Mouse (Mus musculus): ENCODE data around the gene Coq9. TPM values are rescaled to one million over a fixed set of nuclear protein-coding genes. Genes with fewer than 3 reads are reported as not detected.

Coq9 gene
- total and polyA plus RNA-seq, 2 experiments from 2014 or later: 52.6 to 87.3 TPM

DNA sequence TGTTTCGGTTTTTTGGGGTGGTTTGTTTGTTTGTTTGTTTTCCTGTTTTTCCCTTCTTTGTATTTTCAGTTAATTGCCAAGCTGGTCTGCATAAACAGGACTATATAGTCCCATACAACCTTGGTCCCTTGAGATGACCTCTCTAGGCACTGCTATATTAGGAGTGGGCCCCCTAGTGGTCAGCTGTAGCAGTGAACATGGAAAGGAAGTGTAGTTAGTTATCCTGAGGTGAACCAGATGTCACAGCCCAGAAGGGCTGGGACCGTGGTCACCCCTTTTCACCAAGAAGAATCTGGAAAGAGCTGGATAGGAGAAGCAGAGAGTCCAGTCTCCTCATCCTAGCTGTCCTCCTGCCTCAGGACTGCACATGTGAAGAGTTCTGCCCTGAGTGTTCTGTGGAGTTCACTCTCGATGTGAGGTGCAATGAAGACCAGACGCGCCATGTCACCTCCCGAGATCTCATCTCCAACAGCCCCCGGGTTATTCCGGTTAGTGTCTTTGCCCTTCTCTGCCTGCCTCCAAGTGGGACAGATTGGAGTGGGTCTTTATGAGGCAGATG, 23.3 kb downstream of the Coq9 start:
- no peak overlapping the region for H3K4me3 ChIP-seq (ENCODE audit: low read depth, low read length)
- H3K27me3 ChIP-seq (ENCODE audit: insufficient read depth, low read length): no peaks in the 10 kb centered on the region
- peaks cover 50% of the 10 kb centered on the region for H3K36me3 ChIP-seq (ENCODE audit: insufficient read depth)
- no peaks in the 10 kb centered on the region for H3K9me3 ChIP-seq (ENCODE audit: low read length)
- DNase-seq: peak; percentile 51
- peaks cover 9% of the 10 kb centered on the region for H3K4me1 ChIP-seq (ENCODE audit: insufficient read depth)
- no peak overlapping the region for H3K9ac ChIP-seq
- no peak for ATAC-seq
- H3K4me2 ChIP-seq (ENCODE audit: low read depth): no peak overlapping the region
- WGBS: 77% methylated on average over 8 of the region's 8 CpGs
- H3K27ac ChIP-seq (ENCODE audit: low read depth, low read length): no peak overlapping the region
- TF ChIP-seq CTCF (IDR thresholded peaks at IDR 0.05; ENCODE audit: low read depth): peak; percentile 85

DNA sequence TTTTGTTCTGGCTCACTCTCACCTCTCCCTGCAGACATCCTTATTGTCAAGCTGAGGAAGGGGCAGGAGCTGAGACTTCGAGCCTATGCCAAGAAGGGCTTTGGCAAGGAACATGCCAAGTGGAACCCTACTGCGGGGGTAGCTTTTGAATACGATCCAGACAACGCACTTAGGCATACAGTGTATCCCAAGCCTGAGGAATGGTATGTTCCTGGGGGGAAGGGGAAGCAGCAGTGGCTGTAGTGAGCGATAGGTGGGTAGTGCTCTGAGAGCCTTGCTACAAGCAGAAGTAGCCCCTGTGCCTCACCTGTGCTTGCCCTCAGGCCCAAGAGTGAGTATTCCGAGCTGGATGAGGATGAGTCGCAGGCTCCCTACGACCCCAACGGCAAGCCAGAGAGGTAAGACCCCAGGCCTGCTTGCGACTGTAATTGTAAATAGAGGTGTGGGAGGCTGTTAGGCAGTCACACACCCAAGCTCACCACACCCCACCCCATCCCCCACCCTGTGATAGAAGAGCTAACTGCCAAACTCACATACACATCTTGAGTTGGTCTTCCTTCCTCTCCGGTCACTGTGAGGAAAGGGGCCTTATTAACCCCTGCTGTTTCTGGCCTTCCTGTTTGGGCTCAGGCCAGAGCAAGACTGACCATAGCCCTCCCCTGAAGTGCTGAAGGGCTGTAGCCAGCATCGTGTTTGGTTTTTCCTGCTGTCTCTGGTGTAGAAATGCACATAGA, 24.5 kb downstream of the Coq9 start:
- H3K4me3 ChIP-seq (ENCODE audit: low read depth, low read length): no peak overlapping the region
- TF ChIP-seq CTCF (IDR thresholded peaks at IDR 0.05; ENCODE audit: low read depth): no peak
- no peak overlapping the region for H3K4me2 ChIP-seq (ENCODE audit: low read depth)
- no peak overlapping the region for H3K27ac ChIP-seq (ENCODE audit: low read depth, low read length)
- H3K4me1 ChIP-seq (ENCODE audit: insufficient read depth): peaks cover 9% of the 10 kb centered on the region
- H3K9ac ChIP-seq: no peak overlapping the region
- H3K36me3 ChIP-seq (ENCODE audit: insufficient read depth): peaks cover 62% of the 10 kb centered on the region
- DNase-seq (no peak), ATAC-seq (no peak)
- H3K27me3 ChIP-seq (ENCODE audit: insufficient read depth, low read length): no peaks in the 10 kb centered on the region
- WGBS: 83% methylated on average over 12 of the region's 12 CpGs
- H3K9me3 ChIP-seq (ENCODE audit: low read length): no peaks in the 10 kb centered on the region

DNA sequence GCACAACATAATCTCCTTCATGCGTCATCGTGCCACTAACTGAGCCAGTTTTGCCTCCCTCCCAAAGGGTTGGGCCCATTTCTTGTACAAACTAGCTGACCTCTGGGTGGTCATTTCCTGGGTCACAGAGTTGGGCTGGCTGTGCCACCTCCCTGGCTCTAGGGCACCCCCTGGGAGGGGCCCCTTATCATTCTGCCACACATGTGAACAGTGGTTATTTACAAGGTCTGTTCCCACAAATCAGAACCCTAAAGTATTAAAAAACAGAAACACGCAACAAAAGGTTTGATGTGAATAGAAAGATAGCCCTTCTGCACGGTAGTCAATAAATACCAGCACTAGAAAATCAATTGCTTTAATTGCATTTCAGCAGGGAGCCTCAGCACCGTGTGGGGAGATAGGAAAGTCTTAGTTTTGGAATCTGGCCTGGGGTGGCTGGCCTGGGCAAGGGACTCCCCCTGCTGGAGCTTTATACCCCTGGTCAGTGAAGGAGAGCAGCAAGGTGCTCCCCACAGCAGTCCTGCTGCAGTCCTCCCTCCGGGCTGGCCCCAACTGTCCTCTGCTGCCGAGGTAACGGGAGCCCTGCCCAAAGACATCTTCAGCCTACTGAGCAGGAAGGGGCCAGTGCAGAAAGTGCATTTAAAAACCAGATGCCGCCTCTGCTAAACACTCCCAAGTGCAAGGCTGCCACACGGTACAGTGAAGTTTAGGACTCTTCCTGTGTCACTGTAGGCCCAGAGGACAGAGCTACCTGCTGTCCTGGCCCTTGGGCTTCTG, 26.0 kb downstream of the Coq9 start:
- Histone ChIP-seq H3K4me3 (ENCODE audit: low read depth, low read length) (no peak overlapping the region), H3K36me3 (ENCODE audit: insufficient read depth) (peaks cover 62% of the 10 kb centered on the region), H3K9ac (no peak overlapping the region), H3K4me2 (ENCODE audit: low read depth) (no peak overlapping the region), H3K9me3 (ENCODE audit: low read length) (no peaks in the 10 kb centered on the region), H3K27me3 (ENCODE audit: insufficient read depth, low read length) (no peaks in the 10 kb centered on the region), H3K27ac (ENCODE audit: low read depth, low read length) (no peak overlapping the region), H3K4me1 (ENCODE audit: insufficient read depth) (peaks cover 8% of the 10 kb centered on the region)
- no peak for DNase-seq
- 78% methylated on average over 10 of the region's 10 CpGs for WGBS
- no peak for TF ChIP-seq CTCF (IDR thresholded peaks at IDR 0.05; ENCODE audit: low read depth)
- no peak for ATAC-seq

DNA sequence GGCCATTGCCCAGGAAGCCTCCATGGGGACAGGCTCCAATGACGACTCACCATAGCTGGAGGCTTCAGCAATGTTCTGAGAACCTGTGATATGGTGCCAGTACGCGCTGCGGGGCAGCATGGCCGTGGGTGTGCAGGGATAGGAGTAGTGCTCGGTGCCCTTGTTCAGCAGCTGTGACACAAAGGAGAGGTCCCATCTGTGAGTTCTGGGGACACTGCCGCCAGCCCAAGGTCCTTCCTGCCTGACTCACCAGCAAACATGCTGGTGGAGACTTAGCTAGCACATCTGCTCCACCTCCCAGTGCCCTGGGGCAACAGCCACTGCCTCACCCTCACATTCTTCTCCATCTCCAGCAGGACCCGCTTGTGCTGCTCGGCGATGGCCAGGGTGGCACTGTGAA, 27.2 kb downstream of the Coq9 start:
- Histone ChIP-seq H3K27ac (ENCODE audit: low read depth, low read length) (no peak overlapping the region), H3K36me3 (ENCODE audit: insufficient read depth) (peaks cover 57% of the 10 kb centered on the region), H3K4me3 (ENCODE audit: low read depth, low read length) (no peak overlapping the region), H3K27me3 (ENCODE audit: insufficient read depth, low read length) (no peaks in the 10 kb centered on the region), H3K4me1 (ENCODE audit: insufficient read depth) (peaks cover 14% of the 10 kb centered on the region), H3K9ac (no peak overlapping the region), H3K4me2 (ENCODE audit: low read depth) (no peak overlapping the region), H3K9me3 (ENCODE audit: low read length) (no peaks in the 10 kb centered on the region)
- TF ChIP-seq CTCF (IDR thresholded peaks at IDR 0.05; ENCODE audit: low read depth): no peak
- no peak for DNase-seq
- 87% methylated on average over 10 of the region's 10 CpGs for WGBS
- no peak for ATAC-seq

DNA sequence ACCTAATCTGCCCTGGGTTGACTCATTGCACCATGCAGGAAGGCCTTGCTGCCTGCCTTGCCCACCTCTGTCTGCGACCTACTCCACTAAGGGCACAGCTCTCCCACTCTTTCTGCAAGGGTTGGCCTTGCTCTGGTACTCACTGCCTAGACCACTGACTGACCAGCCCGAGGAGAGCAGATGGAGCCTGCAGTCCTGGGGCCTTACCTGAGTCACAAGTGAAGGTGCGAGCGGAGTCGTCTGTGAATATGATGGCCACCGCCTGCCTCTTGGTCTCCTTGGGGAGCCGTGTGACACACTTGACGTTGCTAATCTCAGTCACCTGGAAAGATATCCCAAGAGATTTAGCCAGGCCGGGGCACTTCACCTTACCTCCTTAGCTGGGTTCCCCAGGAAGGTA, 28.8 kb downstream of the Coq9 start:
- DNase-seq: no peak
- H3K27ac ChIP-seq (ENCODE audit: low read depth, low read length): no peak overlapping the region
- TF ChIP-seq CTCF (IDR thresholded peaks at IDR 0.05; ENCODE audit: low read depth): no peak
- H3K4me3 ChIP-seq (ENCODE audit: low read depth, low read length): no peak overlapping the region
- H3K4me1 ChIP-seq (ENCODE audit: insufficient read depth): peaks cover 17% of the 10 kb centered on the region
- H3K9ac ChIP-seq: no peak overlapping the region
- H3K27me3 ChIP-seq (ENCODE audit: insufficient read depth, low read length): no peaks in the 10 kb centered on the region
- peaks cover 49% of the 10 kb centered on the region for H3K36me3 ChIP-seq (ENCODE audit: insufficient read depth)
- no peak for ATAC-seq
- no peak overlapping the region for H3K4me2 ChIP-seq (ENCODE audit: low read depth)
- H3K9me3 ChIP-seq (ENCODE audit: low read length): no peaks in the 10 kb centered on the region
- WGBS: 91% methylated on average over 9 of the region's 9 CpGs

DNA sequence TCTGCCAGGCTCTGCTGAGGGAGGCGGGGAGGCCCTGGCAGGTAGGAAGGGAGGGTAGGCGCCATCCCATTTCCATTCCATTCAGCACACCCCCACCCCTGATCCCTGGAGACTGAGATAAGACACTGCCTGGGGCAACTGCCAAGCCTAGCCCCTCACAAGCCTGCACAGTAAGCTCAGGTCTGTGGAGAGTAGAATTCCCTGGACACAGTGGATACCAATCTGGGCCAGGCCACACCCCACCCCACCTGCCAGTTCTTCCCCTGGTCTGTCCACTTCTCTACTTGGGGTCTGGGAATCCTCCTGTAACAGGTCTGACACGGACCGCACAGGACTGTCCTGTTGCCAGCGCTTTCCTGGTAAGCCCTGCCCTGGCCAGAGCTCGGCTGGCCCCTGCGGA, 31.0 kb downstream of the Coq9 start:
- Histone ChIP-seq H3K27ac (ENCODE audit: low read depth, low read length) (no peak overlapping the region), H3K9ac (peak overlapping the region; percentile 63), H3K9me3 (ENCODE audit: low read length) (no peaks in the 10 kb centered on the region), H3K4me3 (ENCODE audit: low read depth, low read length) (peak overlapping the region; percentile 63), H3K4me2 (ENCODE audit: low read depth) (peak overlapping the region; percentile 62), H3K27me3 (ENCODE audit: insufficient read depth, low read length) (no peaks in the 10 kb centered on the region), H3K4me1 (ENCODE audit: insufficient read depth) (peaks cover 17% of the 10 kb centered on the region), H3K36me3 (ENCODE audit: insufficient read depth) (peaks cover 33% of the 10 kb centered on the region)
- no peak for TF ChIP-seq CTCF (IDR thresholded peaks at IDR 0.05; ENCODE audit: low read depth)
- DNase-seq: no peak
- ATAC-seq: no peak
- 53% methylated on average over 7 of the region's 7 CpGs for WGBS

DNA sequence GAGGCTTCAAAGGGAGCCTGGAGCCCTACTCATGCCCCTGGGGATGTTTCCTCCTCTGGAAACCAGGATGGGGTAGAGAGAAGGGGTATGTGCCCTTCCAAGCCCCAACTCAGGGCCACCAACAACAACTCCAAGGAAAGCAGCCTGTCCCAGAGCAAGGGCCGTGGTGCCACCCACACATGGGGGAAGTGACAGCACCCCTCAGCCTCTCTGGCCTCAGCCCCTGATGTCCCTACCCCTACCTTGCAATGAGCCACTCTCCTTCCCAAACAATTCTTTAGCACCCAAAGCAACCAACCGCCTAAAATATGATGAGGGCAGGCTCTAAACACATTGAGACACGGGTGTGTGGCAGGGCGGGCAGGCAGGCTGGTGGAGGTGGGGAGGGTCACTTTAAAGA, 31.9 kb downstream of the Coq9 start:
- H3K9ac ChIP-seq: peak overlapping the region; percentile 63
- H3K27ac ChIP-seq (ENCODE audit: low read depth, low read length): peak overlapping the region; percentile 80
- no peak for DNase-seq
- no peaks in the 10 kb centered on the region for H3K9me3 ChIP-seq (ENCODE audit: low read length)
- H3K27me3 ChIP-seq (ENCODE audit: insufficient read depth, low read length): no peaks in the 10 kb centered on the region; the same call in 1 of the 2 replicates
- WGBS: 9% methylated on average over 4 of the region's 4 CpGs
- H3K4me3 ChIP-seq (ENCODE audit: low read depth, low read length): peak overlapping the region; percentile 63
- no peak for ATAC-seq
- H3K4me1 ChIP-seq (ENCODE audit: insufficient read depth): peaks cover 24% of the 10 kb centered on the region
- peak overlapping the region; percentile 62 for H3K4me2 ChIP-seq (ENCODE audit: low read depth)
- TF ChIP-seq CTCF (IDR thresholded peaks at IDR 0.05; ENCODE audit: low read depth): no peak
- peaks cover 24% of the 10 kb centered on the region for H3K36me3 ChIP-seq (ENCODE audit: insufficient read depth)
